Mouse (Mus musculus) kidney, adult 11 months (tissue): ENCODE data around the gene Cux2.

Experiments
- DNase-seq: peaks from one replicate; pipeline ENCODE4 v3.0.0; 2022

Gene Cux2

DNA sequence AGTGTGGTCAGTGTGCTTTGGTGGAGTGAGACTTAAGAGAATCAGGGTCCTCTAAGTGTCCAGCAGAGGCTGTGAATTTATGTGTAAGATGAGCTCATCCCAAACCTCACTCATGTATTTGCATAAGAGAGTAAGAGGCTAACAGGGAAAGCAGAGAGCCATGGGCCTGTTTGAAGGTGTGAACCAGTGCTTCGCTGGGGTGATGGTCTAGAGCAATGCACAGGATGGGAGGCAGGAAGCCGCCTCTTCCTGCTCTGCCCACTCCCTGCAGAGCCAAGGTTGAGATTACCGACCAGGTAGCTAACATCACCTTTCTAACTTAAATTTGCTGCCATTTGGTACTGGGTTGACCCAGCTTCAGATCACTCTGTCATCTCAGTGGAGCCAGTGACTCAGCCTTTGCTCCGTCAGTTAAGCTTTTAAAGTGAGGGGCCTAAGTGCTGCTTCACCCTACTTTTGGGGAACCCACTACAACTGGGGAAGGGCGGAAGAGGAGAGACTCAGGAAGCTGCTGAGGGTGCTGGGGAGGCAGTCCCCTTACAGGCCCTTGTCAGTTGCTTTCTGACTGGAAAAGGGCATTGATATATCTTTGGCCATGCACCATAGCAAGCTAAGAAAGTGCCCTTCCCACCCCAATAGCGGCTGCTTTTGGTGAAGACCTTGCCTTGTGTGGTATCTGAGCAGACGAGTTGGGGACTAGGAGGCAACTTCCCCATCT, 237.2 kb downstream of the Cux2 start:
- no peak for DNase-seq

DNA sequence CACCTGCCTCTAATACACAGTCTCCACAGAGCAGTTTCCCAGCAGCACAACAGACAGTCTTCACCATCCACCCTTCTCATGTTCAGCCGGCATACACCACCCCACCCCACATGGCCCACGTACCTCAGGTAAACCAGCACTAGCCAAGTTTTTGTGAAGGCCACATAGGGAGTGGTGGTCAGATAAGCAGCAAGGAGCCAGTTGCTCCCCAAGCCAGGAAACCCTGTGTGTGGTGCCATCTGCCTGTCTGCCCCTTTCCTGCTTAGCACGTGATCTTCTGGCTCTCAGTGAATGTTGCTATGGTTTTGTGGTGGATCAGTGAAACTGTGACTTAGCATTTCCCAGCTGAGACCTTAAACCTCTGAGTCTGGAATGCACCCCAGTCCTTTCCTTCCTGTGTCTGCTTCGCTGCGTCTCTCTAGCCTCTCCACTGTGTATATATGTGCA, 238.4 kb downstream of the Cux2 start:
- DNase-seq: no peak

DNA sequence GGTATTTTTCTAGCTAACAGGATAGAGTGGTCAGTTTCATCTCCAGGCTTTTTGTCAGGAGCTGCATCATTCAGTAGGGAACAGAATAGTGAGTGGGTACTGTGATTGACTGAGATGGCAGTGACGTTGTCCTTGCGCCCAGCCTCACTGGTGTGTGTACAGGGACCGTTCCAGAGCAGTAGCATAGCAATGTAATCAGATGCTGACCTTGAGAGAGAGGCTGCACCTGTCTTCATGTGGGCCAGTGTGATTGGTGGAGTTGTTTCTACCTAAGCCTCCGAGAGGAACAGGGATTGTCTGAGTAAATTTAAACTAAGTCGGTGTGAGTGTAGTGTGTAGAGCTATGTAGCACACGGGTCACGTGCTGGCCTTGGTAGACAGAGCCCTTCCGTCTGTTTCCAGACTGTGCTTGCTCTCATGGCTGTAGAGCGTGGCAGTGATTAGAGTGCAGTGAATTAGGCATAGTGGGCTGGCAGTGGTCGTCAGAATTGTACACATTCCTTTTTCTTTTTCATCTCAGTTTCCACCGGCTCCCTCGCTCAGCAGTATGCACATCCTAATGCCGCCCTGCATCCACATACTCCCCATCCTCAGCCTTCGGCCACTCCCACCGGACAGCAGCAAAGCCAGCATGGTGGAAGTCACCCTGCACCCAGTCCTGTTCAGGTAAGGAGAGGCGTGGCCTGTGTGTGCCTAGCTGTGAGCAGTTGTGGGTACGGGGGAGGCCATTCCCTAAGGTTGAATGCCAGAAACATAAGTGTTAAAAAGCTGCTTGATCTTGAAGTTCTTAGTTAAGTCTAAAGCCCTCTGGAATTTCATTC, 239.4 kb downstream of the Cux2 start:
- no peak for DNase-seq

DNA sequence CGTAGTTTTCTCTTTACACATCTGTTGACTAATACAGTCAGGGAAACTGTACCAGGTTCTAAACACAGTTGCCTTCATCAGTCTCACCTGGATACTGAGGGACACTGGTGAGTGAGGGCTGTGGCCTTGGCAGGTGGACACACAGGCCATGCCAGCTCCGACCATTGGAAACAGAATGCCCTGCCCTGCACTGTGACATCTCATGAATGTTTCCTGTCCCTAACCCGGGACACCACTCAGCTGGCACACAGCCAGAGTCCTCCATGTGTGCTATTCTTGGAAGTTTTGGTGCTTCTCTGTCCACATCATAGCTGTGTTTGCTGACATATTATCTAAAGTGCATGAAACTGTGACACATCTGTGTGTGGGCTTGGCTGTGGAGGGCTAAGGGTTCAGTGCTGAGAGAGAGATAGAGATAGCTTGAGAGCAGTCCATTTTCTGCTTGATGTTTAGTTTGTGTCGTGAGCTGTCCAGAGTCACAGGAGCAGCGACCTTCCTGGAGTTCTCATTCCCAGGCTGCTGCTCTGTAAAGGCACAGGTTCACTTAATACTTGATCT, 240.2 kb downstream of the Cux2 start:
- DNase-seq: no peak

DNA sequence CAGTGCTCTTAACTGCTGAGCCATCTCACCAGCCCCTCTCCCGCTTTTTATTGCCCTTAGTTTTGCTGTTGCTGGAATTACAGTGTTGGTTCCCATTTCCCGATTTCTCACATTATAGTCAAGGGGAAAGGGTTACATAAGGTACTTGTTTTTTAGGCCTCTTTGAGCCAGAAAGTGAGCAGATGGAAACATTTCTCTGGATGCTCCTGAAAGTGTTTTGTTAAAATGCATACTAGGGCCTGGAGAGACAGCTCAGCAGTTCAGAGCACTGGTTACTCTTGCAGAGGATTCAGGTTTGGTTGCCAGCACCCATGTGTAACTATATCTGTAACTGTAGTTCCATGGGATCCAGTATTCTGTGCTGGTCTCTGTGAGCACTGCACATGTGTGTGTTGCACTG, 241.7 kb downstream of the Cux2 start:
- DNase-seq: no peak

DNA sequence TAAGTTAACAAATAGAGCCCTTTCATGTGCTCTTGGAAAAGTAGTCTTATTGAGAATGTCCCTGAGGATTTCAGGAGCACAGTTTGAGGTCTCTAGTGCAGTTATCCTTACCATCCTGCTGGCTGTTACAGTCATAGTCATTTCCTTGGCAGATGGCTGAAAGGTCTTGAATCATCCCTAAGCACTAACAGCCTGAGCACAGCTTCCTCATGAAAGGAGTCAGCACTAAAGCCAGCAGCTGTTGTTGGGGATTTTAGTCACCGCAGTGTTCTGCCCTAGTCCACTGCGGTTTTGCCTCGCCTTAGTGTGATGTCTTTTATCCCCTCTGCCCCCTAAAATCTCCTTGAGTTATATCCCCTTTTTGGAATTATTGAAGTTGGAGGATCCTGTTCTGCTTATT, 242.7 kb downstream of the Cux2 start:
- DNase-seq: no peak
